Mouse (Mus musculus) adrenal gland, postnatal 14 days (tissue): ENCODE results near the gene Plxna4. TPM values are rescaled to one million over a fixed set of nuclear protein-coding genes. Genes with fewer than 3 reads are reported as not detected.

Source experiments
- DNase-seq: peaks from one replicate; pipeline ENCODE4 v3.0.0; 2021; ENCODE audit warnings: mixed read lengths
- long read RNA-seq, 2 experiments: library from polyadenylated mRNA; stranded (forward); transcript quantifications; one replicate each; pipeline ENCODE4 v2.0.0; 2021
- total RNA-seq: library from RNA; stranded (reverse); gene quantifications from 2 replicates; pipeline ENCODE4 v1.2.3, GENCODE M21; 2021

The Plxna4 gene
- total RNA-seq, result 4.6 and 6.5 TPM in 2 replicates
- long read RNA-seq, experiment 1, result 0 reads
- long read RNA-seq, experiment 2, partial matches to known transcripts, result 0 of 2 reads
- long read RNA-seq, experiment 2, other reads (novel, unspliced or antisense), result 2 of 2 reads

DNA sequence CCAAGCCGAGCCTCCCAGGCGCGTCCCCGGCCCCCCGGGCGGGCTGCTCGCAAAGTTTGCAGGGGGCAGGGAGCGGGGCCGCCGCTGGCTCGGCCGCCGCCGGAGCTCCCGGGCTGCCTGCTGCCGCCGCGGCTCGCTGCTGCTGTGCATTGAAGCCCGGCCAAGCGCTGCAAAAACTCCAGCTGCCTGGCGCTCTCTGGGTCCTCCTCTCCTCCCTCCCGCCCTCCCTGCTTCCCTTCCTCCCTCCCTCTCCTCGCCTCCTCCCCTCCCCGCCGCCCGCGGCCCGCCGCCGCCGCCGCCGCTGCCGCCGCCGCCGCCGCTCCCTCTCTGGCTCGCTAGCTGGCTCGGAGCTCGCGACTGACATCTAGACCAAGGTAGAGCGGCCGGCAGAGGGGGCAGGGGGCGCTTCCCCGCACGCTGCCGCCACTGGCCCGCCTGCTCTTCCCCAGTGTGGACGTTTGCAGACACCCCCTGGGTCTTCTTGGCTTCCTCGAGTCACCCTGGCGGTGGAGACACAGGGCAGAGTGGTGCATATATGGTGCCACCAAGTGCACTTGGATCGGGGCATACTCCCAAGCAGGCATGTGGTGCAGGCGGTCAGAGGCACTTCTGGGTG, at the start of gene Plxna4:
Gene Plxna4 (minus strand): TSS at position 137 of the 616 bp plus-strand sequence.
- DNase-seq, result peak; percentile 80

DNA sequence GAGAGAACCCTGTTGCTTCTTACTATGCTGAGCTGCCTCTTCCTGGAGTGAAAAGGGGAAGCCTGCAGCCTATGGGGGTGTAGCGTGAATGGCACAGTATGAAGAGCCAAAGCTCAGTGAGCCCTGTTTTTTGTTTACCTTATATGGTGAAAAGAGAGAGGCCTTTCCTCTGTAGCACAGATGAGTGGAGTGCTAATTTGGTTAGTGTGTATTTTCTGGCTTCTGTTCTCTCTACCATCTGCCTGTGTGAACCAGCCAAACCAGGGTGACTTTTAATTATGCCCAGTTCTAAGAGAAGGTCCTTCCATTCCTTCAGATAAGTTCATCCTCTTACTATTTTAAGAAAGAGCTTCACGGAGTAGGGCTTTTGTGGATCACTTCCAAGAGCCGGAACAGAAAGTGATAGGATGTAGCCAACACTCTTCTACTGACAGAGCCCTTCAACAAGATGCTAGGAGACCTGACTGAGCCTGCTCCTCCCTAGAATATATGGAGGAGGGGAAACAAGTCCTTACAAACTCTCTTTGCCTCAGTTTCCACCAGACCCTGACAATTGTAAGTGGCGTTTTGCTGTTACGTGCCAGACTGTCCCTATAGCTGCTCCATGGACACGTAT, 49.7 kb upstream of the Plxna4 start:
- DNase-seq, result no peak

GRCm38 (mm10) chr6:32610712-32611111, 22.7 kb upstream of the Plxna4 start:
- DNase-seq, result no peak

DNA sequence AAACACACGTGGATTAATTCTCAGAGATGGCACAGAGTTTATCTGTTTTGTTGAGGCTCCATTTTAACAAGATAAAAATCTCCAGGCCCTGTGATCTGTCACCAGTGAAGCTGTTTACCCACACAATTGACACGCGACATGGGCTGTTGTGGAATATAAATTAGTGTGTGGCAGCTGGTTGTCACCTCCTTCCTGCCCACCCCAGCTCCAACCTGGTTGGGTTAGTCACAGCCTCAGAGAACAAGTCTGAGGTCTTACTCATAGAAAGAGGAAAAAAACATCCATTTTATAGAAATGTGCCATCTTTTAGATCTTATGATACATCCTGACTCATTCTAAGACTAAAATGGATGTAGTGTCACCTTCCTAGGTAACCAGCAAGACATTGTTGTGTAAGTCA, 18.8 kb upstream of the Plxna4 start:
- DNase-seq, result no peak

- DNase-seq, result no peak
Observed at GRCm38 (mm10) chr6:32605581-32605980, 17.6 kb upstream of the Plxna4 start.

- DNase-seq, result no peak
Observed at GRCm38 (mm10) chr6:32604901-32605300, 16.9 kb upstream of the Plxna4 start.

DNA sequence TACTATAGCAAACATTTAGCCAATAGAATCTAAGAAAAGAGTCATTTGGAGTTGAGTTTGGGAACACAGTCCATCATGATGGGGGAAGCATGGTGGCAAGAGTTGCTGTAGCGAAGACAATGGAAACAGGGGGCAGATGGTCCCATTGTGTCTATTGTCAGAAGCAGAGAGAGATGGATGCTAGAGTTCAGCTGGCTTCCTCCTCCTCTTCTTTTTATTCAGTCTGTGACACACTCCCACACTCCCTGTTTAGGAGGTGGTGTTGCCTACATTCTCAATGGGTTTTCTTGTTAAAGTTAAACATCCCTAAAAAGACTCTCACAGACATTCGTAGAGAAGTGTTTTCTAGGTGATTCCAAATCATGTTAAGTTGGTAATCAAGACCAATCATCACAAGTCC, 14.1 kb upstream of the Plxna4 start:
- DNase-seq, result no peak

GRCm38 (mm10) chr6:32601306-32601705, 13.3 kb upstream of the Plxna4 start:
- DNase-seq, result no peak

GRCm38 (mm10) chr6:32595591-32595990, 7.6 kb upstream of the Plxna4 start:
- DNase-seq, result no peak

GRCm38 (mm10) chr6:32590979-32591758, 3.2 kb upstream of the Plxna4 start:
- DNase-seq, result peak; percentile 83

- no peak for DNase-seq
Observed at GRCm38 (mm10) chr6:32589632-32590031, 1.6 kb upstream of the Plxna4 start.

DNA sequence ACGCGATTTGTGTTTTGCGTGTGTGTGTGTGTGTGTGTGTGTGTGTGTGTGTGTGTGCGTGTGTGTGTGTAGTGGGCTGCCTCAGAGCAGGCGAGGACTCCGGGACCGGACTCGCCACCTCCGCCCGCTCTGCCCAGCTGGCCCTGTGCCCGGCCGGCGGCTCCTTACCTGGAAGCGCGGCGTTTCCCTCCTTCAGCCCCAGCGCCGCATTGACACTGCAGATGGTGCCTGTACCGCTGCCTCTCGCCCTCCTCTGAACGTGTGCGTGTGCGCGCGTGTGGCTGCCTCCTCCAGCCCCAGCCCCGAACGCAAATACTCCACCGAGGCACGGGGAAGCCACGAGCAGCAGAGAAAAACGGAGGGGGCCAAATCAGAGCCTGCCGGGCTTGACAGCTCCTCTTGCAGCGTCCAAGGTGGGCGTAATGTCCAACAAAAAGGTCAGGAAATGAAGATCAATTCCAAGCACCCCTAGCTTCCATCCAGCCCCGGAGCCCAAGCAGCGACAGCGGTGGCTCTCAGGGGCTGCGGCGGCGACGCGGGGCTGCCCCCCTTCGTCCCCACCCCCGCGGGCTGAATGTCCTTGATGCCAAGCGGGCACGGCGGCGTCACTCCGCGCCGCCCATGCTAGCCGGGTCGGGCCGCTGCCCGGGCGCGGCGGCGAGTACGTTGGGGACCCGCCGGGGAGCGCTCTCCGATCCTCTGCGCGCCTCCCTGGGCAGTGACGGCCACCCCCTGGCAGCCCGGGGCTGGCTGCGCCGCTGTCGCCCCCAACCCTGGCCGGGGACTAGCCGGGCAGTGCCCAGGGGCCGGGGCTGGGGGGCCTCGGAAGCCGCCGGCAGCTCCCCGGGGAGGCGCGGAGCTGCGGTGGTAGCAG, 619 bp downstream of the Plxna4 start:
- peak; percentile 63 for DNase-seq

DNA sequence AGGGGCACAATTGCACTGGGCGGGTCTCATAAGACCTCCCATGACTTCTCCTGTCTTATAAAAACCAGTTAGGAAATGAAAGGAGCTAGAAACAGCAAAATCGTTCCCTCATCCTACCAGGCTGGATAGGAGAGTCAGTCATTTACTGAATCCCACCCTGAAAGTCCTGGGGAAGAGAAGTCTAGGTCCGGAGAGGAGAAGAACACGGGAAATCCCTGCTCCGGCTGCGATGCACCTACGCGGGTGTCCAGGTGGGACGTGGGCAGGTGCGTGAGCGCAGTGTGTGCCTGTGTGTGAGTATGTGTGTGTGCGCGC, 1.2 kb downstream of the Plxna4 start:
- DNase-seq, result no peak

- no peak for DNase-seq
Observed at GRCm38 (mm10) chr6:32586390-32586789, 1.6 kb downstream of the Plxna4 start.

DNA sequence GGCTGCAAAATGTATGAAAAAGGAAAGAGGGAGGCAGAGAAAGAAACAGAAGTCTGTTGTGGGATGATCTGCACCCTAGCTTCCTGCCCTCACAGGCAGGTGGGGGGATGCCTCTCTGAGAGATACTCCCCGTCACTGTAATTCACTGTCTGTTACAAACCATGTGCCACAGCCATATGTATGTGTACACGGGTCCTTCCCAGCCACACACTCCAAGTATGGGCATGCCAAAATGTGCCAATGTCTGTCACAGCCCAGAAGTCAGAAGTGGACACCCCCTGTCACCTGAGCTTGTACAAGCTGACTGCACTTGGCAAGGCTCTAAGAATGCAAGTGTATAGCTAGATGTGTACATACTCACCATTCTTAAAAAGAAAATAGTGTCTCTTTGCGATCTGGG, 2.8 kb downstream of the Plxna4 start:
- DNase-seq, result no peak

DNA sequence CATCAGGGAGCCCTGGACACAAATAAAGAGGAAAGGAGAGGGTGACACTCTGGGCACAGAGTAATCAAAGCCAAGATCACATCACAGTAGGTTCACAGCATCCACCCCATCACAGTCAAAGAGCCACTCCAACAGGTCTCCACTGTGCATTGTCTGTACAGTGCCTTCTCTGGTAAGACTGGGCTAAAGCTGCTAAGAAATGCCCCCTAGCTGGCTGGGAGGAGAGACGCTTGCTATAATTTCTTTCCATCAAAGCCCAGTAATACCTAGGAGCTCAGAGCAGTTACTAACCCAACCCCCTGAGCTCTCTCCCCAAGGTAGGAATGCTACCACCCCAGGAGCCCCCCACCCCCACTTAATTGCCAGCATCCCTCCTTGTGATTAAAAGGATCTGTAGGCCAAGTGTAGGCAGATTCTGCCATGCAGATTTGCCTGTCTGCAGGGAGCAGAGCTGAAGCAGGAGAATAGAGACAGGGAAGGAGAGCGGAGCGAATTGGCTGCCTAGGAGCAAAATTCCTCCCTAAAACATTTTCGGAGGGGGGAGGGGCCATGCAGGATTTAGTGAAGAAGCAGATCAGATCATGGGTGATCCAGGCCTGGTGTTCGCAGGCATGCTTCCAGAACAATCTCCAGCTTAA, 3.6 kb downstream of the Plxna4 start:
- no peak for DNase-seq

DNA sequence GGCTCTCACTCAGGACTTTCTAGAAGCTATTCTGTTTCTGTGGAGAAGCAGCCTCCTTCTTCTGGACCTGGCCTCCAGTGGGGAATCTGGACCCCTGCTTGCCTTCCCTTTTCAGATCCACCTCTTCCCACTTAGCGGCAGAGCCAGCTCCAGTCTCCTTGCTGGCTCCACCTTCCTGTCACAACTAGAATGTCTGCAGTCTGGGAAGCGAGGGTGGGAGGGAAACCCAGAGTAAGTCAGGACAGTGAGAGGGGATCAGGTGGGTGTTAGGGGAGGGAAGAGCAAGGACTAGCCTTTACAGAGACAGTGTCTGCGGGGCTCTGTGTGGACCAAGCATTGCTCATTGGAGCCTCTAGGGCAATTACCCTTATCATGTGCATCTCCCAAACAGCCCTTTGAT, 4.4 kb downstream of the Plxna4 start:
- DNase-seq, result no peak

DNA sequence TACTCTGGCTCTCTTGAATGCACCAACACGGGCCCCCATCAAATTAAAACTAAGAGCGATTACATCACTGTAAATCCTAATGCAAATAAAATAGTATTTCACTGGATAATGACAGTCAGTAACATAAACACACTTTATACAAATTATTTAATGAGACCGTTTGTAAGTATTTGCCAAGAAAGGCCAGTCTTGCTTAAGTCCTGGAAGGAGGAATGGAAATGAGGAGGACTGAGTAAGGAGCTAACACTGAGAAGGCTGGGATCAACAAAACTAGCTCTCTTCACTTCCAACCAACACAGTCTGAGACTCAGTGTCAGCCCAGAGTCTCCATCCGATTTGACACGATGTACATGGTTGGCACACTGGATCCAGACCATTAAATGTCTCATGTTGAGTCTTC, 16.5 kb downstream of the Plxna4 start:
- DNase-seq, result no peak

DNA sequence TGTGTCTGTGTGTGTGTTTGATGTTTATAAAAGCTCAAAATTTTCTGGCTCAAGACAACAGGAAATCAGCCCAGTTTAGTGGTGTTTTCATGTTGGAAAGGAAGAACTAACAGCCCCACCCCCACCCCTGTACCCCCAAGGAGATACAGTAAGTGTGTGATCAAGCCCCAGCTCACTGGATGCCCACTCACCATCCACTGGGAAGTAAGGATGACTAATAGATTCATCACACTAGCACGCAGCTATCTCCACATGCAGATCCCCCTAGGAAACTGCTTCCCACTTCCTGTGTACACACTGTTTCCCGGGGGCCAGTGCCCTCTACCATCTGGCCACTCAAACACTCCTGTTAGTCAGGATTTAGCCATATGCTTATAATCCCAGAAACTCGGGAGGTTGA, 17.5 kb downstream of the Plxna4 start:
- DNase-seq, result no peak

DNA sequence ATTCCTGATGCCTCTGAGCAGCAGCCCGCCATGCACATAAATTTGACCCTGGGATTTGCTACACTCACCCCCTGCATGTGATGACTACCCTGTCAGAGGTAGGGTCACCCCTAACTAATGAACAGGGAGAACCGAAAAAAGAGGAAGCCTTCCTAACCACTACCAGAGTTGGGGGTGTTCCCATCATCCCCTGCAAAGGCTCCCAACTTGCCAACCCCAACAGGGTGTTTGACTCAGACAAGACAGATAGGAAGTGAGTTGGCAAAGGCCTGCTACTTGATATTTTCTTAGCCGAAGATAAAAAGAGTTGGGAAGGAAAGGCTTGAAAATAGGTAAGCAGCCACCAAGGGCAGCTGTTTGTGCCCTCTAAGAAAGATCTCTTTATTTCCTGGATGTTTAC, 18.1 kb downstream of the Plxna4 start:
- no peak for DNase-seq

- no peak for DNase-seq
Observed at GRCm38 (mm10) chr6:32546915-32547314, 41.1 kb downstream of the Plxna4 start.

DNA sequence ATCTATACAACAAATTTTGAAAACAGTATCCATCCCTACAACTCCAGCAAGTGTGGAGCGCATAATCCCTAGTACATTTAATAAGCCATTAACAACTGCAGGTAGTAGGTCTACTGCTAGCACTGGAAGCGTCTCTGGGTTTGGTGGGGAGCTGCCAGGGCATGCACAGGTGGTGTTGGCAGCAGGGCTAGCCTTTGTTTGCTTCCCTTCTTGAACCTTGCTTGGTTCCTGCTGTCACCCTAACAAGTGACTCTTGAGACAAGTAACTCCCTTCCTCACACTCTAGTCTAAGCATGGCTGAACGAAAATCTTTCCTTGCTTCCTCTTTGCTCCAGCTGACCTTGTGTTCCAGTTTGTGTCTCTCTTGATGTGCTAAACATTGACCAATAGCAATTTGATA, 44.0 kb downstream of the Plxna4 start:
- no peak for DNase-seq
